Mouse (Mus musculus): ENCODE results near the gene Hes3.

- TF ChIP-seq CTCF (IDR thresholded peaks at IDR 0.05; ENCODE audit: control insufficient read depth, insufficient read depth, low read length) (no peak), POLR2A (IDR thresholded peaks at IDR 0.05; ENCODE audit: borderline replicate concordance, control insufficient read depth, low read depth, low read length) (no peak)
Observed at GRCm38 (mm10) chr4:152264177-152264530, 27.3 kb downstream of the Hes3 start.

Data from bone marrow, adult 2 months (tissue).